Mouse (Mus musculus): ENCODE data around the gene Coa5.

Gene Coa5

DNA sequence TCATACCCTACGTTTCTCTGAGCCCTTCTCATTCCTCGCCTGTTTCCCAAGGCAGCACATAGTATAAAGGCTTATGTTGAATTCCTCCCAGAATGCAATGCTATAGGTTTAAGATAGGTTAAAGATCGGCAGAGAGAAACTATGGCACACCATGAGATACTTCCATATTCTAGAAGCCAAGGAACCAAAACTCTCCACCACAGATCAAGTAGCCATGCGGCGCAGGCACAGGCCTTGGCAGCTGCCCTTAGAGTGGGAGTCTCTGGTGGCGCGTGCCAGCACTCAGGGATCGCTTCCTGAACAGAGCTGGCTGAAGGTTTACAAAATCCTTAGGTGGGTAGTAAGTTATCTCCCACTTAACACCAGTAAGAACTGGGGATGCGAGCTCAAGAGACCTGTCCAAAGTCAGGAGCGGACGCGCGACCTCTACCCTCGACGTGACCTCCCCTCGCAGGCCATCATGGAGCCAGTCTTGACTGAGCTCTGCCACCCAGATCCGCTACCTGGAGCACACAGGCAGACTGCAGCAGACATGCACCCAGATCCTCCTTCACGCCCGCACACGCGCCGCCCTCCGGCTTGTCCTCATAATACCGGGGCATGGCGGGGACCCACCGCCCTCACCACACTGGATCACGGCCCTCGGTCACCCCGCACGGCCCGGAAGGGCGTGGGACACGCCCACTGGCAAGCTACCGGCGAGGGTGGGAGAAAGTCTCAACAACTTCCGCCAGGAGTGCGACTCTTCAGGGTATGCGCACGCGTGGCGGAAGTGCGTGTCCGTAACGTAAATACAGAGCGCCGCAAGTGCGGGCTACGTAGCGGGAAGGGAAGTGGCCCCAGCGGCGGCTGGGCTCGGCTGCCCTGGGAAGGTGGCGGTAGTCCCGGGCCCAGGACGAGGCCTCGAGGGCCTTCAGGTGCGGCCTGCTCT lies at the start of gene Coa5, which contains the start of gene Unc50:
TSS of gene Coa5 (minus strand) at position 738 of the 931 bp plus-strand sequence.
TSS of gene Unc50 (plus strand) at position 774 of the 931 bp plus-strand sequence.
- DNase-seq (ENCODE audit: low read depth, low spot score), result peak; percentile 96

DNA sequence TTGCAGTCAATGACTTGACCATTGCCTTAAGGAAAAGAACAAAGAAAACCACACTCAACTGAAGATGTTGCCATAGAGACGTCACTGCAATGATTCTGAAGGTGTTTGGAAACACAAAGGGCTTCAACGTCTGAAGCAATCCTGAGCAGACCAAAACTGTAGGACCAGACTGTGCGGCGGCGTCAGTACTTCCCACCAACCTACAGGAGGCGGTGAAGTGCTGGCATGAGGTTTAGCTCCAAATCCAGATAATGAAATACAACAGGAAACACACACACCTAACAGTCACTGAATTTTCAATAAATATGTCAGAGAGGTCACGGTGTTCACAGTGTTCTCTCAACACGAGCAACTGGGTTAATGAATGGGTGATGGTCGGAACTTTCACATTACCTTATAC lies 49.2 kb upstream of the Coa5 start:
- no peak for DNase-seq (ENCODE audit: low read depth, low spot score)

DNA sequence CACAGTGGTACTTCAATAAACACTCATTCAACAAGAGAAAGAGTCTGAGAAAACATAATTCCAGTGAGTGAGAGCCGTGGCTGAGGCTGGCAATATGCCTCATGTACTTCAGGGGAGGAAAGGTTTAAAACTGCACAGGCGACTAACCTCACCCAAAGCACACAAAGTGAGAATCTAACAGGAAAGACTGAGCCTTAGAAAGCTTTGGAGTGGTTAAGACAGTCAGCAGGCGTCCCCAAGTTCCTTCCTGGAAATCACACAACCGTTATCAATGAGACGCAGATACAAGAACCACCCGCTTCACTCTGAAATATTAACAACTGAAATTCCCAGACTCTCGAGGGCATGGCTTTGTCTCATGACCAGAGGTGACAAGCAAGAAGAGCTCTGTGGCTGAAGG lies 48.5 kb upstream of the Coa5 start:
- no peak for DNase-seq (ENCODE audit: low read depth, low spot score)

DNA sequence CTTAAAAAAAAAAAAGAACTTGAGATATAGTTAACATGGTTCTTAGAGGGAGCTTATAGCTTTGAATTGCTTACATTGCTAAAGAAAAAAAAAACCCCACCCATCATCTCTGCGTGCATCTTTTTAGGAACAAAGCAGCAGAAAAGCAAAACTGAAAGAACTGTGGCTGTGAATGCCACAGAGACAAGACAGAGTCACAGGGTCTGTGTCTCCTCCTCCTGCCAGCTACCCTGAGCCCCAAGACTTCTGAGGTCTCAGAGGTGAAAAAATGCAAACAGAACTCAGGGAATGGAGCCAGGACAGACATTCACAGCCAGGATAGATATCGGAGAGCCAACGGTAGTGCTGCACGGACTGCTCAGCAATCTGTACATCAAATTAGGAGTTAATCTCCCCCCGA lies 48.0 kb upstream of the Coa5 start:
- DNase-seq (ENCODE audit: low read depth, low spot score), result no peak

DNA sequence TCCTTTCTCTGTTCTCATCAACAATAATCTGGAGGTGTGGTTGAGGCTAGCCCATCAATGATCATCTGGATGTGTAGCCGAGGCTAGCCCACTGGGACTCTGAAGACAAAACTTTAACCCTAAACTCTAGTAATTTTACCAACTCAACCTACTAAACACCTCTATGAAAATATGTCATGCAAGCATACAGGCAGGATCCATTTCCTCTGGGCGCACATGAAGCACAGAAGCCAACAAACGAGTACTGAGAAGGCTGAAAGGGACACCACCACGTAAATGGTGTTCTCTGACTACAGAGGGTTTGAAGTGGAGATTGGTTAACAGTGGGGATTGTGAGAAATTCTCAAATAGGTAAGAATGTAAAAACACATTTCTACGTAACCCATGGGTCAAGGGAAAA lies 47.3 kb upstream of the Coa5 start:
- no peak for DNase-seq (ENCODE audit: low read depth, low spot score)

DNA sequence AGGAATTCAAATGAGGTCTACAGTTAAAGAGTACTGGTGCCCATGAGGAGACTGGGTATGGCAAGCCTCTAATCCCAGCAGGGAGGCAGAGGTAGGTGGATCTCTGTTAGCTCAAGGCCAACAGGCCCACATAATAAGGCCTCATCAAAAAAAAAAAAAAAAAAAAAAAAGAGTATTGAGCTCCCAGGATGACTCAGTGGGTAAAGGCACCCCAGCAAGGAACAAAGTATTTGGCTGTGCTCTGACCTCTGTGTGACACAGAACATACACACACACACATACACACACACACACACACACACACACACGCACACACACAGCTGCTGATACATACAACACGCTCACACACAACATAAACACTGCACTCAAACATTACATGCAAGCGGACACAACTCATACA lies 45.4 kb upstream of the Coa5 start:
- no peak for DNase-seq (ENCODE audit: low read depth, low spot score)

DNA sequence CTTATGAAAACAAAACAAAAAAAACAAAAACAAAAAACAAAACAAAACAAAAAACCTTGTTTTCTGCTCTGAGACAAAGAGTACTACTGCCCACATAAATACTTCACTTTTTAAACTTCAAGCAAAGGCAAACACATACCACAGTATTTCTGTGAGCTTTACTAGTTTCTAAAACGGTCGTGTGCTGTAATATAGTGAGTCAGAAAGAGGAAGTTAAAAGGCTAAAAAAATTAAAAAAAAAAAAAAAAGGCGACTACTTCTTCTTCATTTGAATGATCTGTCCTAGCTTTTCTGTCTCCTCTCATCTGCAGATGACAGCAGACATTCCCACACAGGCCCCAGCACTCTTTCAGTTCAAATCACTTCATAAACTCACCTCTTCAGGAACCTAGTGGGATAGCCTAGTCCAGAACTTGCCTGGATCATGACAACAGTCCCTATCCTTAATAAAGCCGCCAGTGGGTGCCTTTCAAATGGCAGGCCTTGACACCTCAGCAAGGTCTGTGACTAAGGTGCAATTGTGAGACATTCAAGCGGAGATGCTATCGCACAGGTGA lies 44.8 kb upstream of the Coa5 start:
- no peak for DNase-seq (ENCODE audit: low read depth, low spot score)

DNA sequence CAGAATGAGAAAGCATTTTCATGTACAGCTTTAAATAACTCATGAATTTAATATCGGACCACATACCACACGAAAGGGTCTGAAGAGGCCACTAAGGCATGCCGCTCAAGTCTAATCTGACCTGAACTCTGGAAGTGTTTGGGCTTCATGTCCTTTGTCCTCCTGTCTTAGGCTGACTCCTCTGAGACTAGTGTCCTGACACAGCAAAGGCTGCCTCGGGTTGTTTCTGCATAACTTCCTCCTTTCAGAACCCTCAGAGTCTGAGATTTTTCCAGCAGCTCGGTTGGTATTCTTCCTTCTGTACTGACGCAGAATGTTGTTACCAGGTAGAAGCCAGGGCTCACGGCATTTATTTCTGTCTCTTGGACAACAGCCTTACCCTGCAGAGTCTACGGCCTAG lies 44.1 kb upstream of the Coa5 start:
- no peak for DNase-seq (ENCODE audit: low read depth, low spot score)

DNA sequence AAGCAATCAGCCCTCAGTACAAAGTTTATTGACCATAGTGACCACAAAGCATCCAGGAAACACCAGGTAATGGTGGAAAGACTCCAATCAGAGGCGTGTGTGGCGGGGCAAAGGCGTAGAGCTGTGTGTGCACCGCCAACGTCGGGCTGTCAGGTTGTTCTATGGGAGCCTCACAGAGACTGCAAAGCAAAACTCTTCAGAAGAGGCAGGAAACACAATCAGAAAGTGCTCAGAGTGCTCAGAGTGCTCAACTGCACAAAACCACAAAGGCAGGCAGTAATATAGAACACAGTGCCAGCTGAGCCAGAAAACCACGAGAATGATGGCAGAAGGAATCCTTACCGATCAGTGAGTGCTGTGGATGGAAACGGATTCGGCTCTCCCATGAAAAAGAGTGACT lies 43.3 kb upstream of the Coa5 start:
- DNase-seq (ENCODE audit: low read depth, low spot score), result no peak

DNA sequence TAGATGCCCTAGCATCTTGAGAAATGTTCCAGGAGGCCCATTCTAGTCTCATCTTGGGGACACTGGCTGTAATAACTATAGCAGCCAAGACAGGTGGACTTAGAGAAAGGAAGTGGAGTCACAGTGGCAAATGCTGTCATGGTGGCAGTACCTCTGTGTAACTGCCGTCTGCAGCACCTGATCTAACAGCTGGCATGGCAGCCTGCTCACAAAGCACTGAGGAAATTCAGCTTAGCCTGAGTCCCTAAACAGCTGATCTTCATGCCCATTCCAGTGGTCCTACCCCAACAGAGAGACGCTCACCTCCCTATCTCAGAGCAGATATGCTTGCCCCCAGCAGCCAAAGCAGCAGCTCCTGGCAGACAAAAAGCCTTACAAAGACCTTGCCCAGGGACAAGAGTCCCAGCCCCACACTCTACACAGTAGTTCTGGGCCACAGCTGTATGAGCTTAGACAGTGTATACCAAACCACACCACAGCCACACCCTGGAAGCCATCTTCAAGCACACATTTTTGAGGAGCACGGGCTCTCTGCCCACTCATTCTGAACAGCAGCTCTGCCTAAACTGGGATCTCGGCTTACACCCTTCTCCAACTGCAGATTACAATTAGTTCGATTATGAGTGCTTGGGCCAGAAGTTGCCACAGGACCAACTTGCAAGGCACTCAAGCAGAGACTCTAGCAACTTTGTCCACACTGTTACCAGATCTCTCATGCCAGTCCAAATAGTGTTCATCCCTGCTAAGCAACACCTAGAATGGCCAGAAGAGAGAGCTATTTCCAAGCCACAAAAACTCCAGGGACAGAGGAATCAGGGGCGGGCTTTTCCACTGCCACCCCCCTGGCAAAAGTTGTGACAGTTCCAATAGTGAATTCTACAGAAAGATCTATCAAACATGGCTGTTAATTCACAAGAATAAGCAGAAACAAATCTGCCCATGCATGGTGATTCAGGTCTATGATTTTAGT lies 41.6 kb upstream of the Coa5 start:
- DNase-seq (ENCODE audit: low read depth, low spot score), result no peak

DNA sequence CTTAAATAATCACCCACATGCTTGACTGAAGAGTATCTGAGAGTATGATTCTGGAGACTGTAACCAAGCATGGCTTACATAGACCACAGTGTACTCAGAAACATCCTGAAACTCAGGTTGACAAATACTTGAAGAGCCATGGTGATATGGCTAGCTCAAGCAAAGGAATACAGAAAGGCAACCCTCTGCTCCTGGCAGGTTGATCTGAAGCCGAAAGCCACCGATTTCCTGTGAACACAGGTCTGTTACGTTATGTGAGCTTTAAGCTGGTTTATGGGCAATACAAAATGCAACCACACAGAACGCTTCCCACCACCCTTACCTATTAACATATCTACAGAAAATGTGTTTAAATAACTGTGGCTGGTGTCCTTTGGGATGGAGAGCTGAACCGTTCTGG lies 39.1 kb upstream of the Coa5 start:
- no peak for DNase-seq (ENCODE audit: low read depth, low spot score)

DNA sequence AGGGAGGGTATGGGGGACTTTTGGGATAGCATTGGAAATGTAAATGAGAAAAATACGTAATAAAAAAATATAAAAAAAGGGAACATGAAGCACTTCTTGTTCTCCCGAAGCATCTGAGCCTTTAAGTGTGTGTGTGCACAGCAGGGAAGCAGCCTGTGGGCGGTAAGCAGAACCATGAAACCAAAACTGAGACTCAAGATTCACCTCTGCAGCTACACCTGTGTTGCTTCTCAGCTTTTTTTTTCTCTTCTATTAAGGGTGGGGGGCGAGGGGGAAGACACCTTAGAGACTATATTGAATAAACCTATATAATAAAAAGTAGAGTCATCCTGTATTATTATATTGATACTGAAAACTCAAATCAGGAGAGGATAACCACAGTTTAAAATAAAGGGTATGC lies 37.9 kb upstream of the Coa5 start:
- no peak for DNase-seq (ENCODE audit: low read depth, low spot score)

DNA sequence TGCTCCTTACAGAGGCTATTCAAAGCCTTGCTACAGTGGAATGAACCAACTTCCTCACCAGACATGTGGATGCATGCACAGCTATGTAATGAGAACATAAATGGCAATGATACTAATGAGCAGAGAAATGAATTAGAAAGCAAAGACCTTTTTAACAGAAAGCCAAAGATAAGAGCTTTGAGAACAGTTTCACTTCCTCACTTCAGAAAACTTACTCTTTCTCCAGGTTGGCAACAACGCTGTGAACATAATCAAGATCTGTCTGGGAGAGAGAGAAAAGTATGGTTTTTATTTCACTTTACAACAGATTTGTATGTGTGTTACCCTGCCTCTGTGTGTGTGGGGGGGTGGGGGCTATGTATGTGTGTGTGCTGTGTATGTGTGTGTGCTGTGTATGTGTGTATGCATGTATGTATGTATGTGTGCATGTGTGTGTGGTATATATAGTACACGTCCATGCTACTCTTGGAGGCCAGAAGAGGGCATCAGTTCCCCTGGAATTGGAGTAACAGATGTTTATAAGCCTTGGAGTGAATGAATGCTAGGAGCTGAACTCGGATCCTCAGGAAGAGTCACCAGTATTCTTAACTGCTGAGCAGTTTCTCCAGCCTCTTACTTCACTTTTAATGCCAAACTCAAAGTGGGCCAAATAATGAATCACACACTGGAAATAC lies 36.6 kb upstream of the Coa5 start:
- no peak for DNase-seq (ENCODE audit: low read depth, low spot score)

DNA sequence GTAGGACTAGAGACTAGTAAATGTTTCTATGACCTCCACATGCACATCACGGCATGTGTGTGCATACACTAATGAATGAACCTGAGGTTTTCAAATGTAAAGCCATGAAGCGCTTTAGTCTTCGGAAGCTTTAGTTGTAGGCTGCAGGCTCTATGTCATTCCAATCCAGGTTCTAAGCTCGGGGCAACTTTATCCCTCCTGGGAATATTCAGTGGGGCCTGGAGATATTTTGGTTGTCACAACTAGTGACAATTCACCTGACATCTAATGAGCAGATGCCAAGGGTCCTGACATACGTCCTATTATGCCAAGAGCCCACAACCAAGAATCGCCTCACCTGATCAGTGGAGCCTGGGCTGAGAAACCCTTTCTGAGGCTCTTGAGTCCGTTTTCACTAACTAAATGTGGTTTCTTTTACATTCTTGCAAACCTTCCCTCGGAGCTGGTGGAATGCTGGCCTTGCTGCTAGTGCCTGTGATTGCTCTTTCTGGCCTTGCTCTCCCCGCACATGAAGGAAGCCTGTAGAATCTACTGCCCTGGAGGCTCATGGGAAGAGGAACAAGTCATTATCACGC lies 35.1 kb upstream of the Coa5 start:
- no peak for DNase-seq (ENCODE audit: low read depth, low spot score)

DNA sequence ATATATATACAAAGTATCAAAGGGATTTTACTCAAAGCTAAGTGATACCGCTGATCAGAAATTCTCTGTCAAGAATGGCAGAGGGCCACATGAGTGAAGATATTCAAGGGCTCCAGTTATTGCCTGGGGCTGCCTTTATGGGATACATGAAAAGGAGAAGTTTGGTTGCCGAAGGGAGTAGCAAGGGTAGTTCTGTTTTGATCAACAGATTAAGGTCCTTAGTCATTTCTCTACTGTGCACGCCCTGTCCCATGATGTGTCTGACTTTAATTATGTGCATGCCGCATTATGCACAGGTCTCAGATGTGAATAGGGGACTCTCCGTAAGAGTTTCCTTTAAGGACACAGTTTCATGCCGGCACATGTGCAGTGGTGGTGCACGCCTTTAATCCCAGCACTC lies 27.6 kb upstream of the Coa5 start:
- no peak for DNase-seq (ENCODE audit: low read depth, low spot score)

DNA sequence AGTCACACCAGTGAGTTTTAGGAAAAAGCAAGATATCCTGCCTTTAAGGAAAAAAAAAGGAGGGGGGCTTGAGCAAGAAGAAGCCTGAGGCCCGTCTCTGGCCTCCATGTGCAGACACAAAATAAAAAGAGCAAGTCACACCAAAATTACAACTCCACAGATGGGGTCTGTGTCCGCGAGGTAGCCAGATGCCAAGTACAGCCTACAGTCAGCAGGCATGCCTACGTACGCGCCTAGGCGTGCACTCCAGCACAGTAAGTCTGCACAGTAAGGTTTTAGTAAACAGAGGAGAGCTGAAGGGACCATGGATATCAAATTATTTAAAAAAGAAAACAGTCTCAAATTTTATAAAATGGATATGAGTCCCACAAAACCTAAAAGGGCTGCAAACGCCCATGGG lies 21.4 kb upstream of the Coa5 start:
- DNase-seq (ENCODE audit: low read depth, low spot score), result no peak

DNA sequence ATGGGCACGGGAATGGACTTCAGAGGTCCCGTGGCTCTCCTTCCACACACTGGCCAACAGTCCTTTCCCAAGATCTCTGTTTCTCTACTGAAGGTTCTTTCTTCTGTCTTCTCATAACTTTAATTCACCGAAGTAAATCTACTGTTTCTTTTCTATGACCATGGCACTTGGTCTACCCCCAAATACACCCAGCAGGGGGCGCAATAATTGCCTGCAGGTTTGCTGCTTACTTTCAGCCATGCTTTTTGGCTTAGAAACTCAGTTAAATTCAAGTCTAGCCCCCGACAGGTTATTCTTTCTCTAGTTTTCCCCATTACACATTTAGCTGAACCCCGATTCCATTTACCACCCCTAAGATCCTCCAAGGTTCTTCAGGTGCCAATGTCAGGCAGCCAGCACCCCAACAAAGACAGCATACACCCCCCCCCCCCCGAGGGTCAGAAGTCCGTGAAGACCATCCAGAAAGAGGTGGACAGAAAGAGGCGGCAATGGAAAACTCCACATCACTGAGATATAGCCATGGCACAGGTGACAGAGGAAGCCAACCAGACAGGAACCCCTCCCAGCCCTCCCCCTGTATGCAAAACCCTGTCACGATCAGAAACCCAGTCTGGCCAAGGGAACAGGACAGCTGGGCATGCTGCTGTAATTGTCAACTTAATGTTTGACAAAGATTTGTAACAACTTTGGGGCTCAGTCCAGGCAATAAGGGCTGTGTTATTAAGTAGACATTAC lies 18.6 kb upstream of the Coa5 start:
- DNase-seq (ENCODE audit: low read depth, low spot score), result peak; percentile 36

DNA sequence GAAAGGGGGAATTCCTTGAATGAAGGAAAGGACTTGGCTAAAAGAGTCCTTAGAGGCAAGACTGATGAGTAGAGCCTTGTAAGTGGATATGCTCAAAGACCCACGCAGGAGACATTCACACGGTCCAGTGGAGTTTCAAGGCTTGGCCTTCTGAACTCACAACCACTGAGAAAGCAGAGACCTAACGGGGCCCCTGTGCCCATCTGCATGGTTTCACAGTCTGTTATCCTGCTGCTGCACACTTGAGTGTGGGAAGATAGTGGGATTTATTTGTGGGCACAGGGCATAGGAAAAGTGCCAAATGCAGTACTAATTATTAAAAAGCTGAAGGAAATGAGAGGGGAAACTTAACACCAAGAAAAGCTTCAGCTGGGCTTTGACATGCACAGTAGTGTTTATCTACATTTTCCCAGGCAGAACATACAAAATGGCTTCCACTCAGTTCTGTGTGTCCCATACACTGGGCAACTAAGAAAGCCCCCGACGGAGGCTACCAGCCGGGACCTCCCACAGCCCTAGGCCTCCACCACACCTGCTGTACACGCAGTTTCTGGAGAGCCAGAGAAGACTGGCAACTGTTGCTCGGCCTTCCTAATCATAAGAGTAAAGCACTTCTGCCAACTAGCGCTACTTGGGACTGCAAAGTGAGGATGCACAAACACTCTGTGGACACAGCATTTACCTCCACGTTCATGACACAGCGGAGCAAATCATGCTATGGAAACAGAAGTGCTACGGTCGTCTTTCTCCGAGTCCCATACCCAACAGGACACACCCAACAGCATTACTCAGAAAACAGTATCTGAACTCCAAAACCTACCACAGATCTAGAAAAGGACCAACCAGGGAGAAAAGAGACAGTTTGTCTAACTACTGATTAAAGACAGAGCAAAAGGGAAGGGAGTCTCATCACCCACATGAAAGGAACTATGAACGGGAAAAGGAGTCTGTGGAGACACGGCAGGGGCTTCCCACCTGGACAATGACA lies 13.2 kb upstream of the Coa5 start:
- no peak for DNase-seq (ENCODE audit: low read depth, low spot score)

DNA sequence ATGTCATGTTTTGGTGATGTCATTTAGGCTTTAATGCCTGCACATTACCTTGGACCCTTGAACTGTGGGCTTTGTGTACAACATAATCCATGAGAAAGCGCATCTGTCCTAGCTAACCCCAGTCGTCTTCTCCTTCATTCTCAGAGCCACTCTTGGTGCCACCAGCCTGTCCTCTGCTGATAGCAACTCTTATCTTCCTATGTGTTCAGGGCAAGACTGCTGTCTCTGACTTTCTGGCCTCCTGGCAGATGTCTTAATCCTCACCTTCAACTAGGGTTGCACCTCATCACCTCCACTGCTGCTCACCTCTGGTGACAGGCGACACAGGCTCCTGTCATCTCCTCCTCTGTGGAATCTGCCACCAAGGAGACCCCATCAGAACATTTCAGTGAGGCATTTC lies 6.5 kb upstream of the Coa5 start:
- no peak for DNase-seq (ENCODE audit: low read depth, low spot score)
